Mouse (Mus musculus) limb, embryonic 12.5 days (tissue): ENCODE measurements around the gene Cux2. TPM values are rescaled to one million over a fixed set of nuclear protein-coding genes. Genes with fewer than 3 reads are reported as not detected.

ENCODE experiments used
- ATAC-seq: fragments of 200-750 bp; cut with Nextera tagmentation; 2 replicates; pipeline ENCODE4 v1.8.0; 2017; ENCODE audit warnings: low read depth, moderate TSS enrichment; ENCODE audit not compliant: insufficient number of reproducible peaks, insufficient read depth, low FRiP score, low TSS enrichment
- H3K27ac ChIP-seq: fragments of 300-500 bp; sonication (generic); 2 replicates; pipeline ENCODE4 v1.5.1; 2016; ENCODE audit warnings: mild to moderate bottlenecking, moderate library complexity
- H3K27me3 ChIP-seq: fragments of 300-500 bp; sonication (generic); 2 replicates; pipeline ENCODE4 v1.6.1; 2016; ENCODE audit warnings: mild to moderate bottlenecking, moderate library complexity
- H3K36me3 ChIP-seq: fragments of 300-500 bp; sonication (generic); 2 replicates; pipeline ENCODE4 v1.6.1; 2016; ENCODE audit warnings: mild to moderate bottlenecking, moderate library complexity
- H3K4me1 ChIP-seq: fragments of 300-500 bp; sonication (generic); replicated peaks from 2 replicates; pipeline ENCODE4 v1.6.1; 2016
- H3K4me2 ChIP-seq: fragments of 300-500 bp; sonication (generic); 2 replicates; pipeline ENCODE4 v1.6.1; 2016; ENCODE audit warnings: mild to moderate bottlenecking, moderate library complexity
- H3K4me3 ChIP-seq: fragments of 300-500 bp; sonication (generic); replicated peaks from 2 replicates; pipeline ENCODE4 v1.5.1; 2016; ENCODE audit warnings: mild to moderate bottlenecking
- H3K9ac ChIP-seq: fragments of 300-500 bp; sonication (generic); replicated peaks from 2 replicates; pipeline ENCODE4 v1.6.1; 2016; ENCODE audit warnings: mild to moderate bottlenecking, moderate library complexity
- H3K9me3 ChIP-seq: fragments of 300-500 bp; sonication (generic); 2 replicates; pipeline ENCODE4 v1.6.1; 2016; ENCODE audit warnings: mild to moderate bottlenecking, moderate library complexity
- WGBS: fragments of 180-500 bp; shearing (Covaris S2); methylation state at CpG from one replicate; pipeline ENCODE4 v1.1.7; 2016; 5-methylcytosine and 5-hydroxymethylcytosine counted together
- polyA plus RNA-seq: library from polyadenylated mRNA; unstranded; fragments of >200 nt; fragmentation: Nextera tagmentation; extraction: Ambion mirVana; gene quantifications from 2 replicates; pipeline ENCODE4 v1.2.1, GENCODE M21; 2016

The Cux2 gene
- polyA plus RNA-seq, 1 experiment from 2014 or later, result 5.0 TPM

DNA sequence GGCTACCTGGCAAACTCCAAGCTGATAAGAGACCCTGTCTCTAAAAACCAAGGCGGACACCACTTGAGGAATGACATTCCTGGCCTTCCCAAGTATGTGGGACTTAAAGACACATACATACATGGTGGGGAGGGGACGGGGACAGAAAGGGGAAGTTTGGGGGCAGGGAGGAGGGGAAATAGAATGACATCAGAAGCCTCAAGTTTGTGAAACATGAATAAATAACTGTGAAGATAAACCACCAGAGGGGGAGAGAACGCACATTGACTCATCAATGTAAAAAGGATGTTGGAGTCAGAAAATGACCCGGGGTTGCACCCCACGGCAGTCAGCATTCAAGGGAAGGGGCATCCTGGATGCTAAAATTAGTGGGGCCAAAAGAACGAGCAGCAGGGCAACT, 53.2 kb downstream of the Cux2 start:
- H3K27ac ChIP-seq, result no peak overlapping the region
- H3K27me3 ChIP-seq, result no peaks in the 10 kb centered on the region
- H3K9ac ChIP-seq, result no peak overlapping the region
- no peak for ATAC-seq
- H3K9me3 ChIP-seq, result no peaks in the 10 kb centered on the region
- H3K4me1 ChIP-seq, result no peaks in the 10 kb centered on the region
- no peak overlapping the region for H3K4me3 ChIP-seq
- H3K36me3 ChIP-seq, result no peaks in the 10 kb centered on the region
- WGBS, result 78% methylated on average over 6 of the region's 6 CpGs
- no peak overlapping the region for H3K4me2 ChIP-seq

DNA sequence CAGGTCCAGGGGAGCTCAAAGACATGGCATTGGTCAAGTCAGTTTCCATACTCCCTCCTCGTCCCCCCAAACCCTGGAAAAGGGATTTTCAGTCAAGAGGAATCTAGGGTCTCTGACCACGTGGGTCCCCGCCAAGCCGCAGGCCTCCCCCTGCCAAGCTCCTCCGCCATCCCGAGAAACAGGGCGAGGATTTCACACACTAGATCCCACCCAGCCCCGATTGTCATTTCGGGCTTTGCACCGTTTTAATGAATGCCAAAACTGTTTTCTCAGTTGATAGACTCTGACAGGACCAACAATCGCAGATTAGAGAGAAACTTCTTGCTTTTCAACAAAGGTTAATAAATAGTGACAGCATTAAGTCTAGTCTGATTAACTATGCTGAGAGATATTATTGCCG, 55.1 kb downstream of the Cux2 start:
- Histone ChIP-seq H3K9me3 (no peaks in the 10 kb centered on the region), H3K4me2 (no peak overlapping the region), H3K4me1 (peaks cover 11% of the 10 kb centered on the region), H3K36me3 (no peaks in the 10 kb centered on the region), H3K27ac (no peak overlapping the region), H3K9ac (no peak overlapping the region), H3K4me3 (no peak overlapping the region), H3K27me3 (no peaks in the 10 kb centered on the region)
- 84% methylated on average over 12 of the region's 12 CpGs for WGBS
- no peak for ATAC-seq

DNA sequence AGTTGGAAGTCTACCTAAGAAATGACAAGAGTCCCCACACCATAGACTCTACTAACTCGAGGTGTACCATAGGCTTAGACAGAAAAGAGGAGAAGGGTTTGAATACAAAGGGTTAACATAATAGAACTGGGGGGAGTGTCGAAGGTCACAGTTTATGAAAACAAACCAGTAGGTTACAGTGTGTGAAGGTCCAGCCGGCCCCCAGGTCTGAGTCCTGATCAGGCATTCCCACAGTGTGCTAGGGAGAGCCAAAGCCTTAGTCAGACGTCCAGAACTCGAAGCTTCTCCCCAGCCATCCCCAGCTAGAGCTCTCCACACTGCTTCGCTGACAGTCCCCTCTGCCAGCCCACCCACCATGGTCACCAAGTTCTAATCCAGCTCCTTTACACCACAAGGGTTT, 58.0 kb downstream of the Cux2 start:
- H3K36me3 ChIP-seq, result no peaks in the 10 kb centered on the region
- WGBS, result 39% methylated on average over 6 of the region's 6 CpGs
- no peaks in the 10 kb centered on the region for H3K9me3 ChIP-seq
- no peak overlapping the region for H3K4me3 ChIP-seq
- H3K9ac ChIP-seq, result no peak overlapping the region
- no peaks in the 10 kb centered on the region for H3K27me3 ChIP-seq
- H3K27ac ChIP-seq, result no peak overlapping the region
- H3K4me1 ChIP-seq, result peaks cover 19% of the 10 kb centered on the region
- H3K4me2 ChIP-seq, result no peak overlapping the region
- no peak for ATAC-seq

DNA sequence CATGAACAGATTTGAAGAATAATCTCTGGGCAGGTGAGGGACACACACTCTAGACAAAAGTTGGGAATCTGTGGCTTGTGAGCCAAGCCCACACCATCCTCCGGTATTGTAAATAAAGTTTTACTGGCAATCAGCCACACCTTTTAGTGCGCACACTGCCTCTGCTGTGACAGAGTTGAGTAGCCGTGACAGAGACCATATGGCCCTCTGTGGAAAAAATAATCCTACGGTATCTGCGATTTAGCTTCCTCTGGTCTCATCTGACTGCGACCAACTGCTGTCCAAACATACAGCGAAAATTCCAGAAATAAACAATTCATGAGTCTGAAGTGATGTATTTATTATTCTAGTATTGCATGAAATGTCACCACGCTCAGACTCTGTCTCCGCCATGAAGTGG, 64.0 kb downstream of the Cux2 start:
- H3K36me3 ChIP-seq, result no peaks in the 10 kb centered on the region

DNA sequence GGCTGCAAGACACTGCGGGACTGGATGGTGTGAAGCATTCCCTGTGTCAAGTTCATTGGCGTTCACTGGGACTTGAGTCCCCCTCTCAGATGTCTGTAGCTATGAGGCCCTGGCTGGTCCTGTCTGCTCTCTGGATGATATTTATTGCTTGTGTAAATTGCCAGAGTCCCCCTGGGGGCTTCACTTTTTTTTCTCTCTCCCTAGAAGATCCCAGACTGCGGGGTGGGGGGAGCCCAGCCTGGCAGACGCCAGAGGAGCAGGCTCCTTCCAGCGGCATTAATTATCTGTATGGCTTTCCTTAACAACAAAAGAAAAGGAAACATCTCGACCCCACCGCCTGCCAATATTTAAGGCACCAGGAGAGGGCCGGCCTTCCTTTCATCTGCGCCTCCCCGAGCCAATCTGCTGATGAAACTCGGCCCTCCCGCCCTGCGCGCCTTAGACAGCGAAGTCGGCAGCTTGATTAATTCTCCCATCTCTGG, 68.2 kb downstream of the Cux2 start:
- H3K4me1 ChIP-seq, result peaks cover 20% of the 10 kb centered on the region
- peak overlapping the region; percentile 36 for H3K4me2 ChIP-seq
- no peak overlapping the region for H3K9ac ChIP-seq
- no peaks in the 10 kb centered on the region for H3K36me3 ChIP-seq
- peak; percentile 58; the same call in 1 of the 2 replicates for ATAC-seq
- no peak overlapping the region for H3K4me3 ChIP-seq
- H3K9me3 ChIP-seq, result no peaks in the 10 kb centered on the region
- peak overlapping the region; percentile 53 for H3K27ac ChIP-seq
- 4% methylated on average over 16 of the region's 16 CpGs for WGBS
- H3K27me3 ChIP-seq, result peaks cover 3% of the 10 kb centered on the region; the same call in 1 of the 2 replicates

More for the DNA sequence above, 64.0 kb downstream of the Cux2 start:
- H3K27ac ChIP-seq, result no peak overlapping the region
- H3K4me2 ChIP-seq, result no peak overlapping the region
- H3K9me3 ChIP-seq, result no peaks in the 10 kb centered on the region
- peaks cover 34% of the 10 kb centered on the region for H3K4me1 ChIP-seq
- 76% methylated on average over 9 of the region's 9 CpGs for WGBS
- no peak overlapping the region for H3K9ac ChIP-seq
- no peaks in the 10 kb centered on the region; the same call in 1 of the 2 replicates for H3K27me3 ChIP-seq
- no peak overlapping the region for H3K4me3 ChIP-seq
- ATAC-seq, result no peak

DNA sequence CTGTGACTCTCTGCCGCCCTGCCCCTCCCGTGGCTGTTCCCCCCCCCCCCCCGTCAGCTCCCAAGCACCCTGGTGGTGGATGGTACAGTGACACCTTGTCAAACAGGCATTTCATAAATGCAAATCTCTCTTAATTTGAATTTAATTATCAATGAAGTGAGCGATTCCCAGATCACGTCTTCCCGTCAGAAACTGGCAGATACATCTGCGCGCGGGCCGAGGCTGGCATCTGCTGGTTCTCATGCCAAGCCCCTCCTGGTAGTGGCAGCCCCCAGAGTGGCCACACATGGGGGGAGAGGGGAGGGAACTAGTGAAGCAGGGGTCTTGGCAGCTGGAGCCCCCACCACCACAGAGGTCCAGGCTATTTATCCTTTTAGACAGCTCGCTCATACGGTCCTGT, 73.6 kb downstream of the Cux2 start:
- H3K27me3 ChIP-seq, result 0 out of 2 replicates have a peak, but pooled peaks cover 3% of the 10 kb centered on the region
- ATAC-seq, result no peak
- H3K4me3 ChIP-seq, result no peak overlapping the region
- 87% methylated on average over 12 of the region's 12 CpGs for WGBS
- no peaks in the 10 kb centered on the region for H3K9me3 ChIP-seq
- H3K36me3 ChIP-seq, result no peaks in the 10 kb centered on the region
- H3K4me1 ChIP-seq, result peaks cover 17% of the 10 kb centered on the region
- H3K4me2 ChIP-seq, result no peak overlapping the region
- H3K27ac ChIP-seq, result no peak overlapping the region
- no peak overlapping the region for H3K9ac ChIP-seq

DNA sequence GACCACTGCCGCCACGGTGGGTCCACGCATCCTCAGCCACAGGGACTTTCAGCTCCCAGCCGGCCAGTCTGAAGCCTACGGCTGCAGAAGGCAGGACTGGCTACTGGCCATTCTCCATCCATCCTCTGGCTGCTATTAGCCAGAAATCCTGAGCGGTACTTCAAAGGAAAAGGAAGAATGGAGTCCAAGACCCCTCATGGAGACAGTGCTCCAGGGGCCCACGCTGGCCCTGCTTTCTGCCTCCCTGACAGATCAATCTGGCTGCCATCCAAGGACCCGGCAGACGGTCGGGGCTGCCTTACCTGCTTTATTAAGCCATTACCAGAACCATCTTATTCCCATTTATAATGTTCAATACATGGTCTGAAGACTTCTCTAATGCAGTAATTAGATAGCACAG, 76.4 kb downstream of the Cux2 start:
- 37% methylated on average over 10 of the region's 10 CpGs for WGBS
- Histone ChIP-seq H3K9me3 (no peaks in the 10 kb centered on the region), H3K9ac (0 out of 2 replicates have a peak overlapping the region, but pooled peaks have one; percentile 8), H3K4me3 (no peak overlapping the region), H3K27me3 (no peaks in the 10 kb centered on the region), H3K36me3 (no peaks in the 10 kb centered on the region), H3K4me2 (no peak overlapping the region), H3K27ac (no peak overlapping the region), H3K4me1 (peaks cover 15% of the 10 kb centered on the region)
- ATAC-seq, result no peak

DNA sequence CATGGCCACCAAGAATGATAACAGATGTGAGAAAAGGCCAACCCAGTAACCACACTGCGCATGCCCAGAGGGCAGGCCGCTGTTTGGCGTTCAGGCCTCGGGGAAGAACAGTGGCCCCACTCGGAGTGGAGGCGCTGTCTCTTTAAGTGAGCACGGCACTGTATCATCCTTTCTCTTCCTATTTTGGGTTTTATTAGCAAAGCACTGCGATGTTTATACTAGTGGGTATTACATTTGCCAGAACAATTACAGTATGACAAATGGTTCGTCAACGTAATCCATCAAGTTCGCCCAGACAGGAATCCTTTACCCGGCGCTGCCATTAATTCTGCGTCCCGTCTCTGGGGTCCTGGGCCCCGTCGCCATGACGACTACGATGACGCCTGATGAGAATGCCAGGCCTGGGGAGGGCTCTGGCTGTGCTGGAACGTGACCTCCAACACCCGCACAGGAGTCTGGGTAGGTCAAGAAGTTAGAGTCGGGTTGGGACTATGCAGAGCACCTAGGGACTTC, 77.2 kb downstream of the Cux2 start:
- 0 out of 2 replicates have a peak overlapping the region, but pooled peaks have one; percentile 27 for H3K4me2 ChIP-seq

DNA sequence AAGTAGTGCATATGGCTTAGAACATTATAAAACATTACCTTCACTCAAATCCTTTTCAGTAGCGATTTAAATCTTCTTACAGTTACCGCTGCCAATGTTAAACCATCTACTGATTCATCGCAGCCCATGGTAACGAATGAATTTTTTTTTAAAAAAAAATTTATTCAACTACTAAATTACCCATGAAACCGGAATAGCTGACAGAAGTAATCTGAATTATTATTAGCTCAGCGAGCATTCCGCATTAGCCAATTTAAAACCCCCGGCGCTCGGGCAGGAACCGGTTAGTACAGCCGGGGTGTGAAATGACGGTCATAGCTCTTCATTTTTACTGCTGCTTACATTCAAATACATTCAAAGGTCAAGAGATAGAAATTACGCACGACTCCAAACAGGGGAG, 80.9 kb downstream of the Cux2 start:
- H3K27me3 ChIP-seq, result peaks cover 12% of the 10 kb centered on the region; the same call in 1 of the 2 replicates
- ATAC-seq, result no peak
- 72% methylated on average over 15 of the region's 15 CpGs for WGBS

More for the DNA sequence above, 77.2 kb downstream of the Cux2 start:
- no peaks in the 10 kb centered on the region for H3K36me3 ChIP-seq
- H3K4me3 ChIP-seq, result no peak overlapping the region
- H3K27me3 ChIP-seq, result no peaks in the 10 kb centered on the region
- peaks cover 15% of the 10 kb centered on the region for H3K4me1 ChIP-seq
- no peak overlapping the region for H3K27ac ChIP-seq
- no peak; the same call in 1 of the 2 replicates for ATAC-seq
- no peak overlapping the region for H3K9ac ChIP-seq
- no peaks in the 10 kb centered on the region for H3K9me3 ChIP-seq
- 28% methylated on average over 23 of the region's 23 CpGs for WGBS

DNA sequence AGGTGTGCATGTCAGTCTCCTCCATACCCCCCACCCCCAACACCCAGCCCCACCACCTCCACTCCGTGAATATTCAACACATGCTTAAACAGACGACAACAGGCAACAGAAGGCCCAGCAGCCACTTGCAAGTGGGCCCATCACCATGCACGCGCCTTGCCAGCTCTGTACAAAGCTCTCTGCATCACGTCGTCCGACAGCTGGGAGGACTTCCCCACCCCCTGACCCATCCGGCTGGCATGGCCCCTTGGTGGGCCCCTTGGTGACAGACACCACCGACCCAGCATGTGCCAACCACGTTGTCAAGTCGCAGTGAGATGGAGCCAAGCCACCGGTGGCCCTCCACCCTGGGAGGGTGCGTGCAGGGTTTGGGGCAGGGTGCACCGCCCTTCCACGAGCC, 81.5 kb downstream of the Cux2 start:
- 78% methylated on average over 15 of the region's 15 CpGs for WGBS
- no peak overlapping the region for H3K9ac ChIP-seq
- no peak overlapping the region for H3K27ac ChIP-seq
- H3K4me3 ChIP-seq, result no peak overlapping the region
- no peak for ATAC-seq
- H3K9me3 ChIP-seq, result no peaks in the 10 kb centered on the region
- H3K36me3 ChIP-seq, result no peaks in the 10 kb centered on the region
- H3K27me3 ChIP-seq, result peaks cover 12% of the 10 kb centered on the region; the same call in 1 of the 2 replicates
- H3K4me2 ChIP-seq, result no peak overlapping the region
- H3K4me1 ChIP-seq, result peaks cover 36% of the 10 kb centered on the region

More for the DNA sequence above, 80.9 kb downstream of the Cux2 start:
- Histone ChIP-seq H3K27ac (no peak overlapping the region), H3K36me3 (no peaks in the 10 kb centered on the region), H3K4me3 (no peak overlapping the region), H3K9me3 (no peaks in the 10 kb centered on the region), H3K4me1 (peaks cover 40% of the 10 kb centered on the region), H3K9ac (no peak overlapping the region), H3K4me2 (no peak overlapping the region)

DNA sequence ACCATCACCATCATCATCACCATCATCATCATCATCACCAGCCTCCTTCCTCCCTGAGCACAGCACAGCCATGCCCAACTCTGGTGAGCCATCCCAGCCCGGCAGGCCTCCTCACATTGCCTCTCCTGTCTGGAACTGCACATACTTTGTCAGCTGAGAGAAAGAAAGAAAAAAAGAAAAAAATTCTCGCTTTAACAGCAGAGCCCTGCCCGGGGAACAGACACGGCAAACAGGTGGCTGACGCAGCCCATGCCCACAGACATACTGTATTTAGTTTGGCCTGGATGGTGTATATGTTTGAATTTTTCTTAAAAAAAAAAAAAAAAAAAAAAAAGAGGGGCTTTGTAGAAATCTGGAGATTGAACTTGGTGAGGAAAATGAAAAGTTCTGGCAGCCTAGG, 82.4 kb downstream of the Cux2 start:
- 67% methylated on average over 5 of the region's 5 CpGs for WGBS
- Histone ChIP-seq H3K27me3 (peaks cover 12% of the 10 kb centered on the region; the same call in 1 of the 2 replicates), H3K27ac (no peak overlapping the region), H3K4me3 (no peak overlapping the region), H3K36me3 (no peaks in the 10 kb centered on the region), H3K9ac (no peak overlapping the region), H3K4me1 (peaks cover 27% of the 10 kb centered on the region), H3K4me2 (no peak overlapping the region), H3K9me3 (no peaks in the 10 kb centered on the region)
- no peak for ATAC-seq

DNA sequence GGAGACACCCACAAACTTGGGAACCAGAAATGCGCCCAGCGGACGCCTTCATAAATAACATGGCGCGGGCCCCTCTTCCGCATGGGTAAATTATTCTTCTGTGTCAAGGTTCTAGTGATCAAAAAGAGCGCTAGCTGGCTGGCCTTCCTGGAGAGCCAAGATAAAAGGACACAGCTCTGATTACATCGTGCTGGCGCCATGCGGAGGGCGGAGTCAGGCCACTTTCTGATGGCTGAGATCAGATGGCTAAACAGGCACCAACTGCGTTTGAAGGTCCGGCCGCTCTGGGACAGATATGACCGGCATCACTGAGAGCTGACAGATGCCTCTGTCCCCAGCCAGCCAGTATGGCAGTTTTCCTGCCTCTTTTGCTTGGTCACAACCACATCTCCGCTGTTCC, 83.0 kb downstream of the Cux2 start:
- no peak for ATAC-seq
- H3K4me1 ChIP-seq, result peaks cover 25% of the 10 kb centered on the region
- H3K27ac ChIP-seq, result no peak overlapping the region
- H3K4me3 ChIP-seq, result no peak overlapping the region
- 15% methylated on average over 16 of the region's 16 CpGs for WGBS
- H3K4me2 ChIP-seq, result peak overlapping the region; percentile 34
- peaks cover 12% of the 10 kb centered on the region; the same call in 1 of the 2 replicates for H3K27me3 ChIP-seq
- no peaks in the 10 kb centered on the region for H3K9me3 ChIP-seq
- H3K36me3 ChIP-seq, result no peaks in the 10 kb centered on the region
- H3K9ac ChIP-seq, result no peak overlapping the region
